Mouse (Mus musculus) MEL (cell line): ENCODE measurements around the gene Rrp7a. TPM values are rescaled to one million over a fixed set of nuclear protein-coding genes. Genes with fewer than 3 reads are reported as not detected.
A peak's percentile ranks its signal among the peaks of the same experiment; 100 is the strongest.

Experiments
- DNase-seq: peaks from one replicate; pipeline ENCODE4 v3.0.0; 2011; ENCODE audit warnings: low read depth, low spot score
- H3K27ac ChIP-seq: 2 replicates; pipeline ENCODE4 v1.5.1; 2012; ENCODE audit warnings: low read depth, mild to moderate bottlenecking, control low read depth, low read length, moderate library complexity; ENCODE audit not compliant: control insufficient read depth
- H3K27me3 ChIP-seq, 2 experiments: fragments of 150-350 bp in 1 of 2; sonication (generic) in 1 of 2; 2 replicates each; pipeline ENCODE4 v1.6.1; 2012; ENCODE audit warnings: low read length in 2 of 2, mild to moderate bottlenecking in 2 of 2, improper control_type of control experiment in 1 of 2, moderate library complexity in 1 of 2; ENCODE audit not compliant: insufficient read depth in 2 of 2, control insufficient read depth in 1 of 2
- H3K36me3 ChIP-seq, 2 experiments: 2 replicates each; pipeline ENCODE4 v1.6.1; 2012 to 2014; ENCODE audit warnings: low read length in 2 of 2, improper control_type of control experiment in 1 of 2, inconsistent platforms in 1 of 2, mild to moderate bottlenecking in 1 of 2; ENCODE audit not compliant: insufficient read depth in 2 of 2, control insufficient read depth in 1 of 2
- H3K4me1 ChIP-seq, 2 experiments: fragments of 150-350 bp in 1 of 2; sonication (generic) in 1 of 2; 2 replicates each; pipeline ENCODE4 v1.6.1; 2012; ENCODE audit warnings: low read length in 2 of 2, improper control_type of control experiment in 1 of 2, mild to moderate bottlenecking in 1 of 2; ENCODE audit not compliant: insufficient read depth in 2 of 2, control insufficient read depth in 1 of 2
- H3K4me3 ChIP-seq, 2 experiments: fragments of 150-350 bp in 1 of 2; sonication (generic) in 1 of 2; 2 replicates each; pipeline ENCODE4 v1.5.1; 2012; ENCODE audit warnings: low read depth in 2 of 2, low read length in 2 of 2, mild to moderate bottlenecking in 2 of 2, moderate library complexity in 2 of 2, control low read depth in 1 of 2, improper control_type of control experiment in 1 of 2; ENCODE audit not compliant: control insufficient read depth in 1 of 2, insufficient read depth in 1 of 2
- H3K79me2 ChIP-seq: 2 replicates; pipeline ENCODE4 v1.6.1; 2012; ENCODE audit warnings: mild to moderate bottlenecking, low read length, moderate library complexity; ENCODE audit not compliant: control insufficient read depth, poor library complexity, insufficient read depth
- H3K9ac ChIP-seq: 2 replicates; pipeline ENCODE4 v1.6.1; 2012; ENCODE audit warnings: low read depth, mild to moderate bottlenecking, control low read depth, low read length, moderate library complexity; ENCODE audit not compliant: control insufficient read depth, poor library complexity, severe bottlenecking
- H3K9me3 ChIP-seq: fragments of 150-350 bp; sonication (generic); replicated peaks from 2 replicates; pipeline ENCODE4 v1.6.1; 2012; ENCODE audit warnings: mild to moderate bottlenecking, low read length, improper control_type of control experiment, moderate library complexity; ENCODE audit not compliant: insufficient read depth
- CHD2 ChIP-seq: IDR thresholded peaks from 2 replicates; pipeline ENCODE4 v1.6.1; 2011; ENCODE audit warnings: low read length, improper control_type of control experiment
- CTCF ChIP-seq, 3 experiments: IDR thresholded peaks in 2 of 3; conservative IDR thresholded peaks in 1 of 3; 2 replicates each; pipeline ENCODE4 v1.5.1; 2011 to 2012; ENCODE audit warnings: low read length in 3 of 3, low read depth in 2 of 3, mild to moderate bottlenecking in 2 of 3, improper control_type of control experiment in 1 of 3, inconsistent platforms in 1 of 3, mixed read lengths in 1 of 3, moderate library complexity in 1 of 3; ENCODE audit not compliant: control insufficient read depth in 1 of 3, insufficient read depth in 1 of 3, poor library complexity in 1 of 3, severe bottlenecking in 1 of 3
- E2F4 ChIP-seq: IDR thresholded peaks from 2 replicates; pipeline ENCODE4 v1.6.1; 2011; ENCODE audit warnings: low read depth, low read length, improper control_type of control experiment, borderline replicate concordance
- GATA1 ChIP-seq: IDR thresholded peaks from 2 replicates; pipeline ENCODE4 v1.6.1; 2011; ENCODE audit warnings: low read depth, low read length, improper control_type of control experiment
- JUND ChIP-seq: IDR thresholded peaks from 2 replicates; pipeline ENCODE4 v1.6.1; 2011; ENCODE audit warnings: low read depth, mild to moderate bottlenecking, improper control_type of control experiment, low read length
- KAT2A ChIP-seq: conservative IDR thresholded peaks from 2 replicates; pipeline ENCODE4 v1.6.1; 2012; ENCODE audit warnings: low read depth, low read length, improper control_type of control experiment, inconsistent platforms
- MAFK ChIP-seq: IDR thresholded peaks from 2 replicates; pipeline ENCODE4 v1.6.1; 2011; ENCODE audit warnings: low read depth, mild to moderate bottlenecking, low read length, improper control_type of control experiment, borderline replicate concordance
- MAX ChIP-seq: IDR thresholded peaks from 2 replicates; pipeline ENCODE4 v1.6.1; 2011; ENCODE audit warnings: low read length, improper control_type of control experiment
- MEF2A ChIP-seq: IDR thresholded peaks from 2 replicates; pipeline ENCODE4 v1.6.1; 2014; ENCODE audit warnings: low read depth, mild to moderate bottlenecking, inconsistent platforms, low read length, improper control_type of control experiment; ENCODE audit not compliant: poor library complexity, insufficient replicate concordance, severe bottlenecking; ENCODE audit errors: extremely low read depth
- MYB ChIP-seq: IDR thresholded peaks from 2 replicates; pipeline ENCODE4 v1.6.1; 2011; ENCODE audit warnings: mild to moderate bottlenecking, low read depth, low read length, improper control_type of control experiment
- POLR2AphosphoS2 ChIP-seq: IDR thresholded peaks from 2 replicates; pipeline ENCODE4 v1.6.1; 2011; ENCODE audit warnings: low read length, improper control_type of control experiment
- RAD21 ChIP-seq: IDR thresholded peaks from 2 replicates; pipeline ENCODE4 v1.6.1; 2011; ENCODE audit warnings: mild to moderate bottlenecking, low read depth, low read length, improper control_type of control experiment
- RCOR1 ChIP-seq: IDR thresholded peaks from 2 replicates; pipeline ENCODE4 v1.6.1; 2012; ENCODE audit warnings: low read depth, mild to moderate bottlenecking, inconsistent platforms, low read length, improper control_type of control experiment
- SIN3A ChIP-seq: IDR thresholded peaks from 2 replicates; pipeline ENCODE4 v1.6.1; 2012; ENCODE audit warnings: low read length, improper control_type of control experiment, inconsistent platforms
- SMC3 ChIP-seq: IDR thresholded peaks from 2 replicates; pipeline ENCODE4 v1.6.1; 2011; ENCODE audit warnings: low read depth, low read length, improper control_type of control experiment
- TBP ChIP-seq: IDR thresholded peaks from 2 replicates; pipeline ENCODE4 v1.8.0; 2011; ENCODE audit warnings: low read depth, low read length, improper control_type of control experiment
- UBTF ChIP-seq: IDR thresholded peaks from 2 replicates; pipeline ENCODE4 v1.6.1; 2012; ENCODE audit warnings: low read depth, mild to moderate bottlenecking, inconsistent platforms, low read length, improper control_type of control experiment, moderate library complexity, borderline replicate concordance; ENCODE audit not compliant: insufficient read depth
- USF1 ChIP-seq: IDR thresholded peaks from 2 replicates; pipeline ENCODE4 v1.6.1; 2014; ENCODE audit warnings: low read depth, mild to moderate bottlenecking, inconsistent platforms, low read length, improper control_type of control experiment, moderate library complexity
- ZMIZ1 ChIP-seq: IDR thresholded peaks from 2 replicates; pipeline ENCODE4 v1.6.1; 2012; ENCODE audit warnings: low read depth, mild to moderate bottlenecking, inconsistent platforms, low read length, improper control_type of control experiment, moderate library complexity
- polyA plus RNA-seq, 2 experiments: library from polyadenylated mRNA; stranded (reverse) in 1 of 2; unstranded in 1 of 2; fragments of >175 nt in 1 of 2; fragments of >200 nt in 1 of 2; gene quantifications; 2 replicates each; pipeline versions ENCODE4 v1.2.1 to v1.2.4; 2012; ENCODE audit warnings: low replicate concordance in 2 of 2, low read depth in 1 of 2; ENCODE audit not compliant: insufficient read length in 2 of 2, insufficient read depth in 1 of 2, missing spikeins in 1 of 2
- total RNA-seq: library from RNA; depleted of rRNA; stranded (reverse); fragments of 300-350 nt; gene quantifications from 2 replicates; pipeline ENCODE4 v1.2.3, GENCODE M21; 2012

Rrp7a gene
- total and polyA plus RNA-seq, 3 experiments = 155 to 483 (median 283) TPM

DNA sequence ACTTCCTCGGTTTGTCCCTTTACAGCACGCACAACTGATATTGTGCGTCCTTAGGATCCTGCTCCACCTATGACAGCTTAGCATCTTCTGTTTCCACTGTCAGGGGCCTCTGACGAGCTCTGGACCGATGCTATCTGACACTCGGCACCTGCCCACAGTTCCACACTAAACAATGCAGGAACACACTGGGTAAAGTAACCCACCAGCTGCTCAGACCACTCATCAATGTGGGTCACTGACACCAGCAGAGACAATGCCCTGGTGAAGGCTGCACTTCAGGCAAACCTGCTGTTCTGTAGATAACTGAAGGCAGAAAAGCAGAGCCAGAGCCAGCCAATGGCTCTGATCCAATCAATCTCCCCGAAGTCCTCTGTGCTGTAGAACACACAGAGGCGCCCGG, 4.0 kb upstream of the Rrp7a start:
- TF ChIP-seq MYB (no peak), TBP (no peak), SIN3A (no peak), SMC3 (no peak), E2F4 (no peak), POLR2AphosphoS2 (no peak), CTCF (IDR thresholded peaks at IDR 0.05 in 2 of 3, conservative IDR thresholded peaks at IDR 0.05 in 1 of 3; ENCODE audit: control insufficient read depth in 1 of 3, insufficient read depth in 1 of 3, low read depth in 2 of 3, low read length in 3 of 3, poor library complexity in 1 of 3, severe bottlenecking in 1 of 3) (no peak), UBTF (no peak), MEF2A (no peak), GATA1 (no peak), CHD2 (no peak), JUND (no peak), RCOR1 (no peak), ZMIZ1 (no peak), MAFK (no peak), RAD21 (no peak), KAT2A (no peak), USF1 (no peak), MAX (no peak)
- Histone ChIP-seq H3K27ac (no peak overlapping the region), H3K4me1 (no peaks in the 10 kb centered on the region), H3K27me3 (no peaks in the 10 kb centered on the region), H3K4me3 (no peak overlapping the region), H3K9ac (no peak overlapping the region), H3K79me2 (peaks cover 8% of the 10 kb centered on the region), H3K9me3 (no peaks in the 10 kb centered on the region), H3K36me3 (peaks cover under 1 to 14% of the 10 kb centered on the region in 2 experiments; a peak in 2 of 4 replicates)
- DNase-seq = no peak

DNA sequence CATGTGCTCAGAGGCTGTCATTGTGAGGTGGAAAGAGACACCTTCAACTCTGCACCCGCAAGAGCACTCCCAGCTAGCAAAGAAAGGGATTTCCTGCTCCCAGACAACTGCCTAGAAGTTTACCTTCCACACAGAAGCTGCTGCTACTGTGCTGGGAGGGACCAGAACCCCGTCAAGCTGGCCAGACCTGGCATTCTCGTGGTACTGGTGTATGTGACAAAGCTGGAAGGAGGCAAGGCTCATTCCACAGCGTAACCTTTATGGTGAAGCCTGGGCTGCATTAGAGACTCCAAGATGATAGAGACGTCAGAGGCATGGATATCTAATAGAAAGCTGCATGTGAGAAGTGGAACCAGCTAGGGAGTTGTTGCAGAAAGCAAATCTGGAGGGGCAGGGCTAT, 2.0 kb upstream of the Rrp7a start:
- Histone ChIP-seq H3K79me2 (peaks cover 20% of the 10 kb centered on the region), H3K27me3 (no peaks in the 10 kb centered on the region), H3K9ac (no peak overlapping the region), H3K9me3 (no peaks in the 10 kb centered on the region), H3K4me3 (no peak overlapping the region), H3K36me3 (peaks cover 6 to 14% of the 10 kb centered on the region in 2 experiments), H3K4me1 (no peaks in the 10 kb centered on the region), H3K27ac (no peak overlapping the region)
- DNase-seq = no peak
- TF ChIP-seq E2F4 = no peak
- peak; percentile 76; the same call in 1 of the 2 replicates for TF ChIP-seq POLR2AphosphoS2
